Mouse (Mus musculus): ENCODE data around the gene Slc12a1. TPM values are rescaled to one million over a fixed set of nuclear protein-coding genes. Genes with fewer than 3 reads are reported as not detected.
"Not testable (repeated sequence)": the region's sequence is repeated elsewhere in the genome, so short reads cannot be mapped to it uniquely, and the experiment has no call there.

Gene Slc12a1
- polyA plus RNA-seq (2016; fragmentation: Nextera tagmentation; extraction: Ambion mirVana) = not detected in 2 replicates

DNA sequence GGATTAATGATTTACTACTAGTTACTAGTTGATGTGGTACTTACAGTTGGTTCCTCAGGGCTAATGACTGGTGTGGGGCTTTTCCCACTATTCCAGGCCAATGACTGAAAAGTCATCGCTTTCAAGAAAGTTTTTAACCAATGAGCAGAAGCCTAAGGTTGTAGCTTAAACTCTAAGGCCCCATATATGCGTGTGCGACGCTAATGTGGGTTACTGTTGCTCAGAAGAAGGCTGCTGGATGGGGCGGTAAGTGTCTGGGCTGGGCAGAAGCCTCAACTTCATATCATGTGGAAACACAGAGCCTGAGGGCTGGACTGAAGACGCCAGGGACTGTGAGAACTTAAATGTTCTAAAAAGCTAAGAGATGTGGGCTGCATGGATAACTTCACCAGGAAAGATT lies at the start of gene Slc12a1:
Gene Slc12a1 (plus strand): TSS at position 118 of the 400 bp plus-strand sequence.
- no peaks in the 10 kb centered on the region for H3K4me1 ChIP-seq

GRCm38 (mm10) chr2:125104491-125104890 lies 47.8 kb upstream of the Slc12a1 start:
- not testable (repeated sequence) for H3K27ac ChIP-seq (replicated peaks); H3K9me3 ChIP-seq (replicated peaks); DNase-seq (ENCODE audit: low spot score); H3K27me3 ChIP-seq (ENCODE audit: low read depth, poor library complexity, severe bottlenecking); H3K4me3 ChIP-seq; H3K4me1 ChIP-seq
- WGBS = 97% methylated on average over 13 of the region's 13 CpGs
- H3K36me3 ChIP-seq = peaks cover 94% of the 10 kb centered on the region

More for the DNA sequence above, at the start of gene Slc12a1:
- no peak for DNase-seq (ENCODE audit: low spot score)
- Histone ChIP-seq H3K36me3 (no peaks in the 10 kb centered on the region), H3K27ac (replicated peaks) (no peak within 1 kb of the TSS), H3K9me3 (replicated peaks) (no peaks in the 10 kb centered on the region), H3K27me3 (ENCODE audit: low read depth, poor library complexity, severe bottlenecking) (no peaks in the 10 kb centered on the region), H3K4me3 (no peak within 1 kb of the TSS)
- 92% methylated on average over 6 of the region's 6 CpGs for WGBS

DNA sequence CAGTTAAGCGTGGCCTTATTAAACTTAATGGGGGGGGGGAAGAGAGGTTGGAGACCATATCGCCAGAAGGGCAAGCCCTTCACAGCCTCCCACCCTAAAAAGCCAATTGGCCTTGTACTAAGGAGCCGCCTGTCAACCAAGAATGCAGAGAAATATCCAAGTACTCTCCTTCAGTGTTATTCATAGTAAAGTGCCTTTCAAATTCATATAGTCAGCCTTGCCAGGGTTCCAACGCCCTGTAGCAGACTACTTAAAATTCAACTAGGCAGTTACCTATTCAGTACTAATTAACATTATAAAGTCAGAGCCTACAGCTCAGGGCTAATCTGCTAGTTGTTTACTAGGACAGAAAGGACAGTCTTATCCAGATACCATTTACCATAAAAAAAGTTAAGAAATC lies 45.8 kb upstream of the Slc12a1 start:
- H3K36me3 ChIP-seq = peaks cover 93% of the 10 kb centered on the region
- not testable (repeated sequence) for DNase-seq (ENCODE audit: low spot score); H3K9me3 ChIP-seq (replicated peaks); H3K4me1 ChIP-seq; H3K27ac ChIP-seq (replicated peaks); H3K27me3 ChIP-seq (ENCODE audit: low read depth, poor library complexity, severe bottlenecking); H3K4me3 ChIP-seq
- WGBS = 93% methylated on average over 4 of the region's 4 CpGs

DNA sequence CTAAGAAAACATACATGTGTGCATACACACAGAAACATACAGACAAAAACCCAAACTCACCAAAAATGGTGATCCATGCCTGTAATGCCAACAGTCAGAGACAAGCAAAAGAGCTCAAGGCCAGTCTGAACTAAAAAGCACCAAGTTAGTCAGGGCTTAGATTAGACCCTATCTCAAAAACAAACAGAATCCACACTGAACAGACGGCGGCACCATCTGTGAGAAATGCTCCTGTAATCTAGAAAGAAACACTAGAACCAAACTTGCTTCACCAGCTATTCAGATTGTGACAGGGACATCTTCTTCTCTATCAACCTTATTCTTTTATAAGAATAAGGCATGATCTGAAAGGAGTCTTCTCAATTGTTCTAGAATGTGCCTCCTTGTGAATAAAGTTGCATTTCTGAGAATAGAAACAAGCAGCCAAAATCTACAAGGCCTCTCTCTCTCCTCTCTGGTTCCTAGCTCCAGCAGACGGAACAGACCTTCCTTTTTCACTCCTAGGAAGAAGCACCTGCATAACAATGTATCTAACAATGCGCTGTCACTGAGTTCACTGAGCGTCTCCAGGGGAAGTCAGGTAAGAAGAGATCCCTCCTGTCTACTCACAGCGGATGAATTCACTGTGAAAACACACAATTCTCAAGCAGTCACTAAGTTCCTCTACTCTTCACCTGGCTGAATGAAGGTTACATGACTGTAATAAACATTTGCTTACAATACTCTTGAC lies 32.8 kb upstream of the Slc12a1 start:
- no peaks in the 10 kb centered on the region for H3K27me3 ChIP-seq (ENCODE audit: low read depth, poor library complexity, severe bottlenecking)
- H3K9me3 ChIP-seq (replicated peaks) = no peaks in the 10 kb centered on the region
- WGBS = 73% methylated on average over 6 of the region's 6 CpGs
- peaks cover 29% of the 10 kb centered on the region for H3K4me1 ChIP-seq
- H3K4me3 ChIP-seq = no peak overlapping the region
- DNase-seq (ENCODE audit: low spot score) = no peak
- H3K36me3 ChIP-seq = peaks cover 25% of the 10 kb centered on the region
- no peak overlapping the region for H3K27ac ChIP-seq (replicated peaks)

DNA sequence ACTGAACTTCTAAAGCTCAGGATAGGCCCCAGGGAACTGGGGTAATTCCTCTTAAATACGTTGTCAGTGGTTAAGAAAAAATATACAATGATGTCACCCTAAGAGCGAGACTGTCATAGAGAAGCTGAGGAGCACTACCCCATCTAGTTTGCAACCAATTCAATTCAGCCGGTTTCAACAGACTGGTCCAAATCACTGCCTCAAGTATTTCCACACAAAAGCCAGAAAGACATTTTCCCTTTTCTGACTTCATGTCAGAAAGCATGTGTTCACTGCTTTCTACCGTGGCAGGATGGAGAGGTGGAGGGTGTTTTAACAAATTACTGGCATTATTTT lies 30.0 kb upstream of the Slc12a1 start:
- Histone ChIP-seq H3K27ac (replicated peaks) (peak overlapping the region; percentile 100), H3K4me1 (peaks cover 29% of the 10 kb centered on the region), H3K9me3 (replicated peaks) (no peaks in the 10 kb centered on the region), H3K4me3 (peak overlapping the region; percentile 88), H3K36me3 (0 out of 2 replicates have a peak, but pooled peaks cover 2% of the 10 kb centered on the region), H3K27me3 (ENCODE audit: low read depth, poor library complexity, severe bottlenecking) (0 out of 2 replicates have a peak, but pooled peaks cover 3% of the 10 kb centered on the region)
- 12% methylated on average over 4 of the region's 4 CpGs for WGBS
- DNase-seq (ENCODE audit: low spot score) = no peak

DNA sequence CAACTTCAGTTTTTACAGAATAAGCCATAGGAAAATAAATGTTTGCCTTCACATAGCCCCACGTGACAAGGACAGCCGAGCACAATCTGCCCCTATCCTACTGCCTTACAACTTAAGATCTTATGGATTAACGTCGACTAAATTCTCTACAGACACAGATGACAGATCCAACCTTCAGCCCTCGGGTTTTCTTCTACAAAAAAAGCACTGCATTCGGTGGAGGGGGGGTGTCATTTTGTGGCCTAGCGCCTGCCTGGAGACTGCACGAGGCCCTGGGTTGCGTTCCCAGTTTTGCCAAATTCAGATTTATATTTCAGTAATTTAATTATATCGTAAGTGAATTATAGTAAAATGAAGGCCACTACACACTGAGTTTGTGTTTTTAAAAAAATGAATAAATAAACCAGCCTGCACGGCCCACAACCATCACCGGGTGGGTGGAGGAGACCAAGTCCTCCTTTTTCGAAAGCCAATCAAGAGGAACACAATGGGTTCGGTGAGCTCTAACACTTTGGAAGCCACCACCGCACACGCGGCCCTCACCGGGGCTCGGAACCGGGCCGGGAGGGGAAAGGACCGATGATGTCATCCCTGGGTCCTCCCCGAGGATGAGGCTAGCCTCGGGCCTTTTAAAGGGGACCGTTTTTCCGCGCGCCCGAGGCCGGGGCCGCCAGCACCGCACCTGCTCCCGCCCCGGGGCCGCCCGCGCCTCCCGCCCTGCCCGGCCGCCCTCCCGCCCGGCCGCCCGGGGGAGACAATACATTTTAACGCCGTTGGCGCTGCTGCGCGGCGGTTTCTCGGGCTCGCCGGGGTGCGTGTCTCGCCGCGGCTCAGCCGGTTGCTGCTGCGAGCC lies 29.5 kb upstream of the Slc12a1 start:
- under 1% methylated on average over 50 of the region's 59 CpGs for WGBS
- Histone ChIP-seq H3K9me3 (replicated peaks) (no peaks in the 10 kb centered on the region), H3K4me3 (peak overlapping the region; percentile 88), H3K36me3 (0 out of 2 replicates have a peak, but pooled peaks cover 2% of the 10 kb centered on the region), H3K27me3 (ENCODE audit: low read depth, poor library complexity, severe bottlenecking) (0 out of 2 replicates have a peak, but pooled peaks cover 3% of the 10 kb centered on the region), H3K4me1 (peaks cover 29% of the 10 kb centered on the region), H3K27ac (replicated peaks) (peak overlapping the region; percentile 100)
- peak; percentile 56 for DNase-seq (ENCODE audit: low spot score)

GRCm38 (mm10) chr2:125123477-125123852 lies 28.8 kb upstream of the Slc12a1 start, which contains the start of gene Myef2:
TSS of gene Myef2 (minus strand) at chr2:125123661.
- DNase-seq (ENCODE audit: low spot score) = peak; percentile 87
- Histone ChIP-seq H3K36me3 (0 out of 2 replicates have a peak, but pooled peaks cover 2% of the 10 kb centered on the region), H3K27ac (replicated peaks) (peak within 1 kb of the TSS; percentile 100), H3K4me3 (peak within 1 kb of the TSS; percentile 88), H3K4me1 (peaks cover 29% of the 10 kb centered on the region), H3K27me3 (ENCODE audit: low read depth, poor library complexity, severe bottlenecking) (0 out of 2 replicates have a peak, but pooled peaks cover 3% of the 10 kb centered on the region), H3K9me3 (replicated peaks) (no peaks in the 10 kb centered on the region)
- WGBS = 1% methylated on average over 45 of the region's 48 CpGs

DNA sequence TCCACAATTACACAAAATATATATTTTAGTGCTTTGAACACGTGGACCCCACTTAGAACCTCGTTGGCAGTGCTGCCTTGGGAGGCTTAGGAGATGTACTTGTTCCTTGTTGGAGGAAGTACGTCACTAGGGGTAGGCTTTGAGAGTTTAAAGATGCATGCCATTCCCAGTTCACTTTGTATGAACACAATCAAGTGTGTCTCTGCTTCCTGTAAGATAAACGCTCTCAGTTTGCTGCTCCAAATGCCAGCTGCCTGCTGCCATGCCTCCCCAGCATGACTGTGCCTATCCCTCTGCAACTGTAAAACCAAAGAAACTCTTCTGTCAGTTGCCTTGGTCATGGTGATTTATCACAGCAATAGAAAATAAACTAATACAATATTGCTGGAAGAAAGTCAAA lies 26.5 kb upstream of the Slc12a1 start:
- WGBS = 48% methylated on average over 4 of the region's 4 CpGs
- no peak for DNase-seq (ENCODE audit: low spot score)
- H3K27ac ChIP-seq (replicated peaks) = no peak overlapping the region
- H3K27me3 ChIP-seq (ENCODE audit: low read depth, poor library complexity, severe bottlenecking) = 0 out of 2 replicates have a peak, but pooled peaks cover 3% of the 10 kb centered on the region
- H3K4me1 ChIP-seq = peaks cover 16% of the 10 kb centered on the region
- no peaks in the 10 kb centered on the region for H3K9me3 ChIP-seq (replicated peaks)
- no peak overlapping the region for H3K4me3 ChIP-seq
- H3K36me3 ChIP-seq = no peaks in the 10 kb centered on the region

DNA sequence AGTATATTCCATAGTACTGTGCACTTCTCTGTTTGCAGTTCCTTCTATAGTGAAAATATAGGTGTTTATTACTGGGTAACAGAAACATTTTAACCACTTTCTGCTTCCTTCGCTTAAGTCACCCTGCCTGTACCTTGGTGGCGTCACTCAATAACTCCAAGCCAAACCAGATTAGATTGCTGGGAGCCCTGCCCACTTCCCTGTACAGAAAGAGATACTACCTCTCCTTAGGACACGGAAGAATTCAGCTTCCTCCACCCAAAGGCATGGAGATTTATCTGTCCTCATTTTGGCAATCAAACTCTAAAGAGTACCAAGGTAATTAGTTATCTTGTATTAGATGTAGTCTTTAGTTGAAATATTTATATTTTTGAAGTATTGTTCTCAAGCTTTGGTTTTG lies 25.5 kb upstream of the Slc12a1 start:
- H3K4me3 ChIP-seq = no peak overlapping the region
- no peaks in the 10 kb centered on the region for H3K9me3 ChIP-seq (replicated peaks)
- DNase-seq (ENCODE audit: low spot score) = no peak
- H3K27ac ChIP-seq (replicated peaks) = no peak overlapping the region
- no peaks in the 10 kb centered on the region for H3K36me3 ChIP-seq
- H3K4me1 ChIP-seq = peaks cover 6% of the 10 kb centered on the region
- WGBS = 82% methylated on average over 3 of the region's 3 CpGs
- 0 out of 2 replicates have a peak, but pooled peaks cover 3% of the 10 kb centered on the region for H3K27me3 ChIP-seq (ENCODE audit: low read depth, poor library complexity, severe bottlenecking)

- peaks cover 10% of the 10 kb centered on the region for H3K4me1 ChIP-seq
- peaks cover 10% of the 10 kb centered on the region for H3K27me3 ChIP-seq (ENCODE audit: low read depth, poor library complexity, severe bottlenecking)
- H3K9me3 ChIP-seq (replicated peaks) = no peaks in the 10 kb centered on the region
- no peak for DNase-seq (ENCODE audit: low spot score)
- 22% methylated on average over 4 of the region's 4 CpGs for WGBS
- H3K36me3 ChIP-seq = no peaks in the 10 kb centered on the region
- no peak overlapping the region for H3K4me3 ChIP-seq
- H3K27ac ChIP-seq (replicated peaks) = no peak overlapping the region
These were observed 18.2 kb upstream of the Slc12a1 start for GRCm38 (mm10) chr2:125134113-125134512.

- 1% methylated on average over 39 of the region's 39 CpGs for whole genome bisulfite sequencing
- peaks cover 10% of the 10 kb centered on the region for H3K4me1 ChIP-seq
- H3K9me3 ChIP-seq (replicated peaks) = no peaks in the 10 kb centered on the region
- no peak within 1 kb of the TSS for H3K27ac ChIP-seq (replicated peaks)
- peaks cover 10% of the 10 kb centered on the region for H3K27me3 ChIP-seq (ENCODE audit: low read depth, poor library complexity, severe bottlenecking)
- H3K4me3 ChIP-seq = peak within 1 kb of the TSS; percentile 53
- DNase-seq (ENCODE audit: low spot score) = peak; percentile 82
- H3K36me3 ChIP-seq = no peaks in the 10 kb centered on the region
These were observed 16.1 kb upstream of the Slc12a1 start, which contains the start of gene Ctxn2 for GRCm38 (mm10) chr2:125135903-125136811. TSS of gene Ctxn2 (plus strand) at chr2:125136692.

GRCm38 (mm10) chr2:125136846-125137245 lies 15.5 kb upstream of the Slc12a1 start:
- 29% methylated on average over 7 of the region's 7 CpGs for WGBS
- DNase-seq (ENCODE audit: low spot score) = no peak
- Histone ChIP-seq H3K27ac (replicated peaks) (no peak overlapping the region), H3K9me3 (replicated peaks) (no peaks in the 10 kb centered on the region), H3K4me1 (peaks cover 10% of the 10 kb centered on the region), H3K36me3 (no peaks in the 10 kb centered on the region), H3K4me3 (peak overlapping the region; percentile 53), H3K27me3 (ENCODE audit: low read depth, poor library complexity, severe bottlenecking) (peaks cover 10% of the 10 kb centered on the region)

Data from midbrain, embryonic 10.5 days (tissue).